Mouse (Mus musculus) lung, postnatal 25 days (tissue): ENCODE measurements at regions not wholly inside any gene's neighbourhood (a gene's known extent, or its start where the extent isn't known, plus 50 kb on each side); places are given as distances from the start of the nearest gene placed in this dataset.
A peak's percentile ranks its signal among the peaks of the same experiment; 100 is the strongest.
"Not testable (repeated sequence)": the region's sequence is repeated elsewhere in the genome, so short reads cannot be mapped to it uniquely, and the experiment has no call there.

ENCODE experiments used
- DNase-seq: peaks from one replicate; pipeline ENCODE4 v3.0.0; 2022; ENCODE audit warnings: low spot score

DNA sequence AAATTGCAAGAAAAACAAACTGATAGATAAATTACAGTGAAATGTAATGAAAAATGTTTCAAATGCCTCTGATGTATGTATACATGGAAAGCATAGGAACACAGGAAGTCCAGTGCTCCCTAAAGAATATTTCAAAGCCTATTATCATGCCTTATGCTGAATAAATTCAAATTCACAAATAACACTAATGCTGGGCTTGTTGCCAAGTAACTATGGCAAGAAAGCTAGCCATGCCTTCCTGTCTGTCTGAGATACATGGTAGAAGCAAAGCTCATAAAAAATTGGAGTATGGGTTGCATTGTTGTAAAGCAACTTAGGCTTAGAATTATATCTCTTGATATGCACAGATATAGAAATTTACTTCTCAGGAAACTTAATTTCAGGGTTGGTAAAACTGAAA lies 315.8 kb upstream of the Klf6 start:
- no peak for DNase-seq

DNA sequence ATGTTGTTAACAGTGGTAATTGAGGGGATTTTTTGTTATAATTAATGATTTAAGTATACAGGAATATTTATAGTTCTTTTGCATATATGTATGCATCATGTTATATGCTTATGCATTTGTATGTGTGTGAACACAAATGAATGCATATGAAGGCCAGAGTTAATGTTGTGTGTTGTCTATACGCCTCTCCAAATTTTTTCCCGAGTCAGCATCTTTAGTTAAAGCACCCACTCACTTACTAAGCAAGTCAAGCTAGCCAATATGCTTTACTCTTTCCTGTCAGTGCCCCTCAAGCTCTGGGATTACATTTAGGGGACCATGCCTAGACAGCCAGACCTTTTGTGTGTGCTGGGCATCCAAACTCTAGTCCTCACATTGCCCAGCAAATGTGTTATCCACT lies 315.3 kb upstream of the Klf6 start:
- no peak for DNase-seq

DNA sequence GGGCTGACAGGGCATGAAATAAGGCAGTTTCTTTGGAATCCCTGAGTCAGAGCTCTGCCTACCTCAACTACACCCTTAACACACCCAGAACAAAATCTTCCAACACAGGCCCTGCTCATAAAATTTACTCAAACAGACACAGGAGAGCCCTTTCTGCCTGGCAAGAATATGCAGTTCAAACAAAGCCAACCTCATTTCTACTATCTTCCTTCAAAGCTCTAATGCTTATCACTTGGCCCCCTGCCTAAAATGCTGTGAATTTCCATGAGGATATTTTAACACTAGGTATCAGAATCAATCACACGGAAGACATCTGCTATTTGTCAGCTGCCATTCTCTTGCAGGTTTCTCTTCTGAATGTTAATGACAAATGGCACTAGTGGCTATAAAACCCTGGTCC lies 314.3 kb upstream of the Klf6 start:
- DNase-seq = no peak

DNA sequence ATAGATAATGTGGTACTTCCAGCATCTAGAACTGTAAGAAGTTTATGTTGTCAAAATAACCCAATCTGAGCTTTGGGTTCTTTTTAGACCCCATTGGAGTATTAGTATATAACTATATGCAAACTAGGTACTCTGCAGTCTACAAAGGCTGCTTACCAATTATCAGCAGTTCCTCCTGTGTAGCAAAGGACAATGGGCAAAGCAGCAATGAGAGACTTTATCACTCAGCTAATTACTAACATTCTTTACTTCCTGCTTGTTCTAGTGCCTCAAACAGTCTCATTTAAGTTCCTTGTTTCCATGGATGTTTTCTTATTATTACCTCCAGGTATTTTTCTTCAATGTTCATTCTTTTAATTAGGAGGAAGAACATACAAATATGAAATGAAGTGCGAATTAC lies 312.5 kb upstream of the Klf6 start:
- no peak for DNase-seq

DNA sequence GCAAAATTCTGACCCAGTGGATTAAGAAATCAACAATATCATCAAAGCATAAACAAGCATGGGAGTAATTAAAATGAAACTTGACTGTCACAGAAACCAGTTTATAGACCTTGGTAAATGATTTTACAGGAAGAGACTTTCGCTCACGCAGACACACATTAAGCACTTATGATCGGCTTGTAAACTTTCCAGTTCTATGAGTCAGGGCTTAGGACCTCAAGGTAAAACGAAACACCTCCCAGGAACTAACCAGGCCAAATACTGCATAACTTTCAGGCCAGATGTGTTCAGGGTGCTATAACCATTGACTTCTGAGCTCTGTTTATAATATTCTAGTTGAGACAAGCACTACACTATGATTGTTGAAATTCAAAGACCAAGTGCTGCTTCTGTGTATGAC lies 312.1 kb upstream of the Klf6 start:
- no peak for DNase-seq

DNA sequence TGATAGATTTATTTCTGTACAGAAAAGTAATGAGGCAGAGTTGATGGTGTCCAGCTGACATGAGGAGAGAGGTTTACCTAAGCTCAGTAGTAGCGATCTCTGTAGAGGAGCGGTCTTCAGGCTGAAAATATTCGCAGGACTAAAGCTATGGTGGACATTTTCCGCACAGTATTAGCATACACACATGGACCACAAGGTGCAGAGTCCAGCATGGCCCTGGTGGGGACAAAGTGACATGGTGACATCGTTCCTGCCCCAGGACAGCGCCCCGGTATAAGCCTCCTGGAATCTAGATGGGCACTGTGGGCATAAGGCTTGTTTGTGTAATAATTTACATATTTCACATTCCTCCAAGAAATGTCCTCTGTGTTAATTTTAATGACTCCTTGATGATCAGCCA lies 311.5 kb upstream of the Klf6 start:
- DNase-seq = no peak

DNA sequence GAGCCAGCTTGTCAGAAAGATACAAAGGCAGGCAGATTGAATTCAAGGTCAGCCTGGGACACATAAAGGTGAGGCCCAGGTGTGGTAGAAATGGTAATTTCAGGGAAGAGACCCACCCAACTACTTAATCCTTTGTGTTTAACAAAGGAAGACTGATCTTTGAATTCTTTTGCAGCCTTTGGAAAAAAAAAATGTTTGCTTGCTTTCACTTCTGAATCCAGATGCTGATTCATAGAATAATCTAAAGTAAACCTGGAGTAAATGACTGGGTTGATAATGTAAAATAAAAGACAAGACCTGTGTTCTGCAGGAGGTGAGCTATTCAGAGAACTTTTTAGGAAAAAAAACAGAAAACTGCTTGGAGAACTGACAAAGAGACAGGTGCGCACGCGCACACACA lies 310.9 kb upstream of the Klf6 start:
- DNase-seq = no peak

DNA sequence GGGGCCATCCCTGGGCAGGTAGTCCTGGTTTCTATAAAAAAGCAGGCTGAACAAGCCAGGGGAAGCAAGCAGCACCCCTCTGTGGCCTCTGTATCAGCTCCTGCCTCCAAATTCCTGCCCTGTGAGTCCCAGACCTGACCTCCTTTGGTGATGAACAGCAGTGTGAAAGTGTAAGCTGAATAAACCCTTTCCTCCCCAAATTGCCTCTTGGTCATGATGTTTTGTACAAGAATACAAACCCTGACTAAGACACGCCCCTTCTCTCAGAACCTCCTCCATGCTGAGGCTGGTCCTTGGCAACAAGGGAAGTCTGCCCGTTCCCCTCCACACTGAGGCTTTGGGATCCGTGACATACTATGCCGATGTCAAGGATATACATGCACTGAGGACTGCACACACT lies 310.2 kb upstream of the Klf6 start:
- DNase-seq = no peak

DNA sequence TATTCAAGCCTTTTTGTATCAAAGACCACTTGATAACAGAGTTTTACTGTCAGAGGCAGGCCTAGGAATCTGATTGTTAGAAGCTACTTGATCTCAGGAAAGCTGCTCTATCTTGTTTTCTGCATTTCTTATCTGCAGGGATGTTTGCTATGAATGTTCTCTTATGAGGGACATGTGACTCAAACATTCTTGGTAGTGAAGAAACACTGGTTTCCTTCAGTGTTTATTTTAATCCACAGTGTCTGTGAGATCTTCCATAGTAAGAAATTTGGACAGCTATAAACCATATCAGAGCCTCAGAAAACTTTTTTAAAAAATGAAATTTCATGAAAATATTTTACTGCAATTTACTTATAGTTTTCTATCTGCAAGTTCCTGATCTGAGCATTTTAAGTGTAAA lies 307.8 kb upstream of the Klf6 start:
- DNase-seq = peak; percentile 21

DNA sequence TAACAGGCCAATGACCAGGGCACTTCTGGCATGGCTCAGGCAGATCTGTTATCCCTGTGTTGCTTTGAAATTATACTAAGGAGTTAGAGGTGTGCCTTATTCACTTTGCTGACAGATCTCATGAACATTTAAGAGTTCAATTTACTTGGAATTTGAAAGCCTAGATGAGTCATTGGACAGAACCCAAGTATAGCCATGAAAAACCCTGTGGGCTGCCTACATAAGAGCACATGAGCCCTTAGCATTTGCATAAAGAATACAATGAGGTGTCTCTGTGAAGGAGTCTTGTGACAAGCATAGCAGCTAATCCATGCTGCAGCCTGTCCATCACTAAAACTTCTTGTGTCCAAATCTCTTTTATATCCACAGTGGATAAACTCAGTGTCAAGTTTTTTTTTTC lies 303.2 kb upstream of the Klf6 start:
- no peak for DNase-seq

DNA sequence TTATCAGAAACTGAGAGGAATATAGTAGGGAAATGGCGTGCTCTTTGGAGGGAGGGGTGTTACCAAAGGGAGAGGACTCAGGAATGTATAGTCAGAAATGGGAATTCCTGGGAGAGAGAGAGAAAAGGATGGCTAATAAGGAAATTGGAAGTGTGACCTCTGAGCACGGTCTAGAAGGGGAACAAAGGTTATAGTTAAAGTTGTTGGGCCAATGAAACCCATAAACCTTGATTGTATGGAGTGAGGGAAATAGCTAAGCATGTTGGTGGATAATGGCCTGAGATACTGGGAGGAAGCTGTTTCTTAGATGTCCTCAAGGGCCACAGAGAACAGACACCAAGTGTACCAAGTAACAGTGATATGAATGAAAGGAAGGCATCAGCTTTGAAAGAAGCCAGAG lies 294.8 kb upstream of the Klf6 start:
- DNase-seq = no peak

DNA sequence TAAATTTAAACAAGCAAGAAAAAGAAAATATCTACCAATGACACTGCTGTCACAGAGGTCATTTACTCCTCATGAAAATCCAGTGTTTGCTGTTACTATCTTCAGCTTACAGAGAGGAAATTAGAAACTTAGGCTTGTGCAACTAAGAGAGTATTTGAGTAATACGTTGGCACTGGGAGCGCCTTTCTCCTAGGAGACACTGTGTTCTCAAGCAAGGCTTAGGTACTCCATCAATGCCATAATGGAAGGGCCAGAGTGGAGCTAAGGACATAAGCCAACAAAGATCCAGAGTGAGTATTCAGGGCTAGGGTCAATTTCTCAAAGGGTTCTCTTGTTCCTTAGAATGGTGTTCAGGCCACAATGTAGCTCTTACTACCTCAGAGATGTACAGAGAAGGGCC lies 294.4 kb upstream of the Klf6 start:
- peak; percentile 81 for DNase-seq

DNA sequence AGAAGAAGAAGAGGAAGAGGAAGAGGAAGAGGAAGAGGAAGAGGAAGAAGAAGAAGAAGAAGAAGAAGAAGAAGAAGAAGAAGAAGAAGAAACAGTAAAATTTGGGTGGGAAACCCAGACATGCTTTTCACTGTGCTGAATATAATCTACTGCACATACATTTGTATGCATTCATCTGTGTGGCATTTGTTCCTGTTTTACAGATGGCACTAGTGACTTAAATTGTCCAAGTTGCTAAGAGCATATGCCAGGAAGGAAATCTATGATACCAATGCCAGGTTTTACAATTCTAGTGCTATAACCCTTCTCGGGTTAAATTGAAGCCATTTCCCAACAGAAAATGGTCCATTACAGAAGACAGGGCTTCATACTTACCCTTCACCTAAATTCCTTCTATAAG lies 291.7 kb upstream of the Klf6 start:
- DNase-seq = no peak

DNA sequence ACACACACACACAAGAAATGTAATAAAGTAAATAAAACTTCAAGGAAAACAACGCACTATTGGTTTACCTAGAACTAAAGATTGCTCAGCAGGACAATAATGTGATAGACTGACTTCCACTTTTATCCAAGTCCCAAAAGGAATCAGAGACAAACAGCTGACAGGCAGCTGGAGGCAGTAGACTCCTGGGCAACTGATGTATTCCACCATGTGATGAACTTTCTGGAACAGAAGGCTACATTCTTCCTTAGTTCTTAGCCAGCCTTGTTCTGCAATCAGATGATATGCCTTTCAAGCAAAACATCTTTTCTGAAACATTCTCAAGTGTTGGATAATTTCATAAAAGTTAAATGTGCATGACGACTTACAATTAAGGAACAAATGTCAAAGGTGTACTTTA lies 290.9 kb upstream of the Klf6 start:
- peak; percentile 31 for DNase-seq

DNA sequence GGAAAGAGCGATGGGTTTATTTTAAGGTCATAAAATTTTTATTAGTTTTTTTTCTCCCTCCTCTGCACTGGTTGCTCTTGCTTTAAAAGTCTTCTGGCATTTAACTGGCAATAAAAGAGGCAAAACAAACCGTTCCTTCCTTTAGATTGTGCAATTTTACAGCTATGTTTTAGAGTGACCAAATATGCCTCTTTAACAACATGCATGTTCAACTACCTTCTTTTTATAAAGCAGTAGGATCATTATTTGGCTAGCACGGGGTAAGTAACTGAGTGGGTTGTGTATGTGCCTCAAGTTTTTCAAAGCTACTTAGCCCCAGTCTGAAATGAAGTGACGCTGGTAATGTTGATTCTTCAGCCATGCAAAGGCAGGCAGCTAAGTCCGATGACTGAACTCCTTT lies 284.7 kb upstream of the Klf6 start:
- no peak for DNase-seq

DNA sequence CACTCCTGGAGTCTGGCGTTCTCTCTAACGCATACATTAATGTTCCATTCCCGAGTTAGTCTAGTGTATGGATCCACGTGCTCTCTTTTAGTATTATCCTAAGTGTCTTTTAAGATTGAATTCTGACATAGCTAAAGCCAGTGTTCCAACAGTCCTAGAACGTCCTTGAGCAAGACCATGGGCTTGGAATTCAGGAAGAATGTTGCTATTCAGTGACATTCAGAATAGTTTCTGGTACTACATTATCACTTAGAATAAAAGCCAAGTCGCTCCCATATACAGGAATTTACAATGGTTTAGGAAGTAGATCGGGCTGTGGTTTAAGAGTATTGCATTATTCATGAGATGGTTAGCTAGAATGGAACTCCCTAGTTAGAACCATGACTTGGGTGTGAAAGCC lies 277.6 kb upstream of the Klf6 start:
- not testable (repeated sequence) for DNase-seq

DNA sequence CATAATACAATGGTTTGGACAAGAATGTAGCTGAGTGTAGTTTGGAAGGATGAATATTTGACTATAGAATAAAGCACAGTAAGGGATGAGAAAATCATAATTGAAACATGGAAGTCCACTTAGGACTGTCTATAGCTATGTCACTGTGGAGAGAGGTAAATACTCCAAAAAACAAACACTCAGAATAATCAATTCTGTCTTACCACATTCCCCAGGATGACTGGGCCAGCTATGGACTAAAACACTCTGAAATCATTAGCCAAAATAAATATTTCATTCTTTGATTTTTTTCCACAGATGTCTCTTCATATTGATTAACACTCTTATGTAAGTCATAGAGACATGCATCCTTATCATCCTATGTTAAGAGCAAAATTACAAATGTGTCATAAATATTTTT lies 274.1 kb upstream of the Klf6 start:
- no peak for DNase-seq

DNA sequence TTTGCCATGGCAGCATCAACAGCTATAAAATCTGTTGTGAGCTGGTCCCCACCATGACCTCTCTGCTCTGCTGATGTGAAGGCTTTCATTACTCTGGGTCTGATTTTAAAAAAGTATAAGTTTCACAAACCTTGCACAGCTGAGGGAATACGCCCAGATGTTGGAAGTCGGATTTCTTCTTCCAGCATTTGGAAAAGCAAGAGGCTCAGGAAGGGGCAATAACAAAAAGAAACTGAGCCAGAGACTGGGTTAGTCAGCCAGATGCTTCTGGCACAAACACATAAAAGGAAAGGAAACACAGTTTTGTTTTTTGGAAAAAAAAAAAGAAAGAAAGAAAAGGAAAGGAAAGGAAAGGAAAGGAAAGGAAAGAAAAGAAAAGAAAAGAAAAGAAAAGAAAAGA lies 270.0 kb upstream of the Klf6 start:
- DNase-seq = peak; percentile 11

DNA sequence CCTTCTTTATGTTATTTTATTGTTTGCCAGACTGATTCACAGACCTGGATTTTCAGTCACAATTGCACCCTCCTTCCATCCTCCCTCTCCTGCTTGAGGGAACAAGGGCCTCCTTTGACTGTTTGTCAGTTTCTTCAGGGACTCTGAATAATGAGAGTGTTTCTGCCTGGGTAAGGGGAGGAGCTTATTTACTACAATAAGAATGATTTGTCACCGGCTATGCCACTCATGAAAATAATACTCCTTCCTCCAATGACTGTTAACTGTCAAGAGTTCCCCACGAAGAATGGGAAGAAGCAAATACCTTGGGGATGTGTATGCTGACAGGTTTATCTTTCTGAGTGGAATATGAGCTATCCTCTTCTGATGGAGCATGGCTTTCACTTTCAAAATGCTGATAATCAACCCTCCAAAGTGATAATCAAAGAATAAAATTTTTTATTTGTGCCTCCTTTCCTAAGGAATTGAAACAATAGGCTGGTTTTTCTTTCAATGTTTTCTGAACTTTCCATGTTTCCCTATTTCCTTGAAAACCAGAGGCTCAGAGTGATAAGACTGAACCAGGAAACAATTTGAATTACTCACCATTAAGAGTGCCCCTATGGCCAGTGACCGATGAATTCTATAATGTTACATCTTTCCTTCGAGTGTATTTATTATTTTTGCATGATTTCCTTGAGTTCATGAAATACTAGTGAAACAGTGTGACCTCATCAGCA lies 269.3 kb upstream of the Klf6 start:
- DNase-seq = no peak

DNA sequence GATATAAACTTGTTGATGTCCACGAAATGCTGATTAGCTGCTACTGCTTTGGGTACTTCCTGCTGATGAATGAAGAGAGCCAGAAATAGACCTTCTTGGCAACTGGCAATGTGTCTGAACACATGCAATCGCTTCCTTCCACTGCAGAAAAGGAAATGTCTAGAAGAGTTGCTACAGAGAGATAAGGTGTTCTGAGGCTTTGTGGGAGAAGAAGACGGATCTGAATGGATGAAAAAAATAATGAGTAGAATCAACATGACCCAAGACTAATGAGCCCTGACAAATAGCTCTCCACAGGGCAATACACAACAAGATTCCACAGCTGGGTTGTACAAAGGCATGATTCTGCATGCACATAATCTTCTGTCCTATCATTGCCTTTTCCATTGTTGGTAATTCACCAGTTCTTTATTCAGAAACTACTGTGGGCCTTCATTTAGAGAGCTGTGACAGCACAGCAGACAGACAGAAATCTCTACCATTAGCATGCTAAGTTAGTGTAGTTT lies 268.7 kb upstream of the Klf6 start:
- peak; percentile 80 for DNase-seq

DNA sequence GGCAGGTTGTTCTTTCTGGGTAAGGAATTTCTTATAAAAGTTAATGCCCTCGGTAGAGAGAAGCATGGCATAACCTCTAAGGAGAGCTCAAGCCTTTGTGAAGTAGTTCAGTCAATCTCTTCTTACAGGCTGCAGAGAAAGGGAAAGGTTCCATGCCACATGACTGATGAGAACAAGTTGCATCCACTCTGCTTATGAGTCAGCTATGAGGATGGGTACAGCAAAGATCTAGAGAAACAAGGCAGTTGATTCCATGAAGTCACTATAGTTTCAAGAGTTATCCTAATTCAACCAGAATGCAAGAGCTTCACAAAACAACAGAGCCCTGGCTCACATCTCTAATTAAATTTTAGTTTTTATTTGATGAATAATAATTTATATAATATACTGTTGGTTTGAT lies 259.6 kb upstream of the Klf6 start:
- no peak for DNase-seq

DNA sequence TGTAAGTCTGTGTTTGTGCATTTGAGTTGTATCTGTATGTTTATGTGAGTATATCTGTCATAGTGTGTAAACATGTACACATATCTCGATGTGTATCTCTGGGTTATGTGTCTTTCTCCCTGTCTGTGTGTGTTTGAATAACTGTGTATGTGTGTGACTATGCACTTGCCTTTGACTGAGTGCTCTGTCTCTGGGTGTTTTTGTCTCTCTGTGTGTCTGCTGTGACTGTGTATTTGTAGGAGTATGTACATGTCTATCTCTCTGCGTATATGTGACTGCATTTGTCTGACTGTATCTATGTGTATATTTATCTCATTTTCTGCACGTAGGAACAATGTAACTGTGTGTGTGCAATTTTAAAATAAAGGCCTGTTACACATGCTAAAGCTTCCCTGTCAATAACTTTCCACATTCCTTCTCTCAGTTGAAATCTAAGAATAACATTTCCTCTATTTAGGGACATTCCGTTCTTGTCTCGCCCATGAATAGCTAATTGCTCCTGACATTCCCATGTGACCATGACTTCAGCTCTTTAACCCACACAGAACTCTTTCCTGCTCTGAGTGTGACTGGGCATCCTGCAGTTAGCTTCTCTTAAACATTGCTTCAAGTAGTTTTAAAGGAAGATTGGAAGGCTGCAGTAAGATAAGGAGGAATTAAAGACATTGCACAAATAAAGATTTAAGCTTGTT lies 257.2 kb upstream of the Klf6 start:
- DNase-seq = peak; percentile 85

DNA sequence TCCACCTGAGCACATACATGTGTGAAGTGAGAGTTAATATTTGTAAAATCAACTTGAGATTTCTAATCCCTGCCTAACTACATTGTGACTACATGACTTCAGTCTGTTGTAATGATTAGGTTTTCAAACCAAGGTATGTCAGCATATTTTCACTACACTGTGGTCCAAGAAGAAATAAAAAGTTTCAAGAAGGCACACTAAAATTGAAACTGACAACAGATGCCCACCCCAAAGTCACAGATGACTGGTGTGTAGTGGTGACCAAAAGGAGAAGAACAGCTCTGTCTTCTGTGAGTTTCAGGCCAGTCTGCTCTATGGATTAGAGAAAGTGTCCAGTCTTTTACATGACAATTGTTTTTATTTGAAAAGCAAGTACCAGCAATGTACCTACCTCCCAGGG lies 255.9 kb upstream of the Klf6 start:
- DNase-seq = no peak

DNA sequence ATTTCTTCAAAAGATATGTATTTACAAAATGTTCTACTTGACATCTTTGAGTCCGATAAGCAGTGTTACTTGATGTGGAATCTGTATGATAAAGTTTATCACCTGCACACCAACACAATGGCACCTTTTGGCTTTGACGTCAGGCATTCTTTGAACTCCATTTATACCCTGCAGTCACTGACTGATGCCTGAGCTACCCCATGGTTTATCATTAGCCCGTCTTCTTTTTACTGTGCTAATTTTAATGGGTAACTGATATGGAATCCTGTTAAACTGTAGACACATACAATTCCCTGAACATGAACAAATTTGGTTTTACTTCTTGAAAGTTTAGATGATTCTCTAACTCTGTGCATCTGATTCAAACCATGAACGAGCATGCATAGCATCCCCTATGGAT lies 253.8 kb upstream of the Klf6 start:
- DNase-seq = no peak
